Mouse (Mus musculus) left cerebral cortex, postnatal 10 days (tissue): ENCODE data around the gene Gdf15. TPM values are rescaled to one million over a fixed set of nuclear protein-coding genes. Genes with fewer than 3 reads are reported as not detected.
A peak's percentile ranks its signal among the peaks of the same experiment; 100 is the strongest.

Experiments used
- DNase-seq, 2 experiments: peaks; one replicate each; pipeline ENCODE4 v3.0.0; 2021 to 2022; ENCODE audit warnings: low spot score in 2 of 2, mixed read lengths in 1 of 2; ENCODE audit errors: extremely low spot score in 1 of 2
- intact Hi-C: fragments of 180-260 bp; cut with DNase I; formaldehyde crosslinking; loops from one replicate; pipeline ENCODE4 v1.15.1; 2025
- total RNA-seq, 2 experiments: library from RNA; stranded (reverse); gene quantifications; 2 replicates each; pipeline ENCODE4 v1.2.3; 2021

Gene Gdf15
- total RNA-seq, 2 experiments from 2014 or later, result not detected

DNA sequence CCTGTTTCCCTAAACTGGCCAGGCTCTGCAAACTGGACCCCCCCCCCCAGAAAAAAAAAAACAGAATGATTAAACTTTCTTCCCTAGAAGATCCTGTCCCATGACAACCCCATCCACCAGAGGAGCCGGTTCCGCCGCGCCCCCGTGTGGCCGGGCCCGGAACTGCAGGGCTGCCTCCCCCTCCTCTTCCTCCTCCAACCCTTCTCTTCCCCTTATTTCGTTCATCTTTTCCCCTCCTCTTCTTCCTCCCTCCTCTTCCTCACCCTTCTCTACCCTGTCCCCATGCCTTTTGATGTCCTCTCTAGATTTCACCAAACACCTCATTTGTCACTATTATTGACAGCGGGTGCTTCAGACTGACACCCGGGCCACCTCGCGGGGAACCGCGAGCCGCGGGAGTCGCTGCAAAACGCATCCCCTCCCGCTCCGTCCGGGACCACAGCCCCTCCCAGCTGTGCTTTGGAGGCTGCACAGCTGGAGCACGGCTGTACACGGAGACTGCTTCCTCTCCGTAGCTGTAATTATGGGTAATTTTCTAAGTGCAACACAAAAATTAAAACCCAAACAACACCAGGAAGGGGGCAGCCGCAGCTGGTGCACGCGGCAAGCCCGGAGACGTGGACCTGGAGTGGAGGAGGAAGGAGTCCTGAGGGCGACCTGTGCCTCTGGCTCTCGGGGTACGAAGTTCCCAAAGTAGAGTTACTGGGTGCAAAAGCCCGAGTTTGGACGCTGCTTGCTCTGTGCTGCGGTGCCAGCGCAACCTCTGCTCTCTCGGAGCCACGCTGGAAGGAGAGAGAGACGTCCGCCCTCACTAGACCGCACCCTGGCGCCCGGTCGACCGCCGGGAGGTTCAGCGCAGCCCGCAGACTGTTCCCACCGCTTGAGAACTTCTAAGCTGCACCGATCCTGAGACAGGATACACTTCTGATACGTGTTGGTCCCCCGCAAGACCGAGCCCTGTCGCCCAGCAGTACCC lies 21.2 kb downstream of the Gdf15 start:
- peak; percentile 62 to 88 for DNase-seq
- intact Hi-C loops, result no loop called here

DNA sequence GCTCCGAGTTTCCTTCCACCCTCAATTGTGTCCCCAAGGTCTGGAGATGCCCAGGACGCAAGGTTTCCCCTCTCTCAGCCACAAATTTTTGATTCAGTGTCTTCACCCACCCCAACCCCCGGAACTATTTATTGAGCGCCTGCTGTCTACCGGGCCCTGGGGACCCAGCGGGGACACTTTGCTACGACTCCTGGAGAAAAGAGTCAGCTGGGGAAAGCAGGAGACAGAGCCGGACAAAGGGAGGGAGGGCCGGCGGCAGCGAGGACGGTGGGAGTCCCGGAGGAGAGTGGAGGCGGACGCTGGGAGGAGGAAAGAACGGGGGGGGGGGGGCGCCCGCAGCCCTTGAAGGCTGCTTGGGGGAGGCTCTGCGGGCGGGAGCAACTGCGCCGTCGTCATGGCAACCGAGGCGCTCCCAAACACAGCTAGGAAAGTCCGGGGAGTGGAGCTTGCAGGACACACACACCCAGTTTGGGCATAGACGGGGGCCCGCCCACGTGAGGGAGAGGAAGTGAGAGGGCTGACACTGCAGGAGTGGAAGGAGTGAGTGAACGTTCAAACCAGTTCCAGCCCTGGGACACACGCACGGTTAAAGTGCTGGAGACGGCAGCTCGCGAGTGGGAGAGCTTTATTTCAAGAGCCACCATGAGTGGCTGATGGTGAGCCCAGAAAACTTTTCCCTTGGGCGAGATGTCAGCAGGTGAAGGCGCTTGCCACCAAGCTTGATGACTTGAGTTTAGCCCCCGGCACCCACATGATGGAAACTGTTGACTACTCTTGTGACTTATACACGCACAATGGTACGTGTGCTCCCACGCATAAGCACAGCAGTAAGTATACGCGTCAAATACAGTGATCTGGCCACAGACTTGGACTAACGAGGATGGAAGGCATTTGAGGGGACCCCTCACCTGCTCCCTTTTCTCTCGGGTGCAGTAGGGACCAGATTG lies 22.1 kb downstream of the Gdf15 start:
- DNase-seq, result peak; percentile 86 to 97
- intact Hi-C loops, result no loop called here

- DNase-seq, result peak; percentile 54 to 97
- intact Hi-C loops, result no loop called here
These were observed 22.8 kb downstream of the Gdf15 start for GRCm38 (mm10) chr8:70609368-70609848.

GRCm38 (mm10) chr8:70608749-70609367 lies 23.4 kb downstream of the Gdf15 start, which contains the start of gene Ssbp4:
Gene Ssbp4, minus strand, starts transcription at chr8:70608872.
- no peak for DNase-seq
- intact Hi-C loops, result no loop called here

DNA sequence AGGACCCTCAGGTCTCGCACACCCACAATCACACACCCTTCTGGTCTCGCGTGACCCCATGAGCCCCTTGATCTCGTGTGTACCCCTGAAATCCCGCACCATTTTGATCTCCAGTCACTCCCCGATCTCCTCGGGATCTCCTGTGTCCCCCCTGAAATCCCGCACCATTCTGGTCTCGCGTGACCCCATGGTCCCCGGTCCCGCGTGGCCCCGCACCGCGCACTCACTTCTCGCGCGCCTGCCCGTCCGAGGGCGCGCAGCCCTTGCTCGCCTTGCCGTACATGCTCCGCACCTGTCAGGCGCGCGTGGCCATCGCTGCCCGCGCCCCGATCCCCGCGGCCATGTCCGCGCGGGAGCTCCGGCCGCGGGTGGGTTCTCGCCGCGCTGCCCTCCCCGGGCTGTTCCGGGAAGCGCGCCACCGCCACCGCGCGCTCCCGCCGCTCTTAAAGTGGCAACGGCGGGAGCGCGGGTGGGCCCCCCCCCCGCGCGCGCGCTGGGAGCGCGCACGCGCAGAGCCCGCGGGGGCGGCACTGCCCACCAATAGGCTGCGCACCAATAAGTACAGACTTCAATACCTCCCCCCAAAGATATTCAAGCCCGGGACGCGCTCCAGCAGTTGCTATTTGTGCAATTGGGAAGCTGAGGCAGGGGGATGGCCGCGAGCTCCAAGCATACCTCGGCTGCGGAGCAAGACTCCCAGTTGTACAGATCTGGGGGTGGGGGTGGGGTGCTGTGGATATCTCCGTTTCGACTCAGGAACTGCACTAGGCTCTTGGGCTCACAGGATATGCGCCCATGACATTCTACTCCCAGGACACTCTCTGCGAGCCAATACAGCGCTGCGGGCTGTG lies 24.1 kb downstream of the Gdf15 start:
- peak in 1 of 2 experiments; percentile 83 for DNase-seq
- intact Hi-C loops, result no loop called here

GRCm38 (mm10) chr8:70607603-70607897 lies 24.7 kb downstream of the Gdf15 start:
- intact Hi-C loops, result no loop called here
- DNase-seq, result no peak

- intact Hi-C loops, result no loop called here
- DNase-seq, result no peak
These were observed 25.3 kb downstream of the Gdf15 start for GRCm38 (mm10) chr8:70606780-70607602.

- intact Hi-C loops, result no loop called here
- DNase-seq, result no peak
These were observed 26.1 kb downstream of the Gdf15 start for GRCm38 (mm10) chr8:70605871-70606779.

DNA sequence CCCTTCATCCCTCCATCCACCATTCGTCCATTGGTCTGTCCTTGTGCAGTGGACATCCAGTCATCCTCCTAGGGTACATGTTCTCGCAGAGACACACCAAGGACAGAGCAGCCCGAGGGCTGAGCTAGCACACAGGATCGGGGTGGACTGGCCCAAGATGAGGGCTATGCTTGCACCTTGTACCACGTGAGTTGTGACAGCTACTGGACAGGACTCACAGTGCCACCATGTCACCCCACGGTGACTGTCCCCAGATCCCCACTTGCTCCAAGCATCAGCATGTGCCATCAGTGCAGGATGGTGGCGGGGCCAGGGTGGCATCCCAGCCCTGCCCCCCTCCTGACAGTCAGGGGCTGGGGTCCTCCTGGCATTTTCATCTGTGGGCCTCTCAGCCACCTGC lies 27.7 kb downstream of the Gdf15 start:
- intact Hi-C loops, result no loop called here
- DNase-seq, result no peak

DNA sequence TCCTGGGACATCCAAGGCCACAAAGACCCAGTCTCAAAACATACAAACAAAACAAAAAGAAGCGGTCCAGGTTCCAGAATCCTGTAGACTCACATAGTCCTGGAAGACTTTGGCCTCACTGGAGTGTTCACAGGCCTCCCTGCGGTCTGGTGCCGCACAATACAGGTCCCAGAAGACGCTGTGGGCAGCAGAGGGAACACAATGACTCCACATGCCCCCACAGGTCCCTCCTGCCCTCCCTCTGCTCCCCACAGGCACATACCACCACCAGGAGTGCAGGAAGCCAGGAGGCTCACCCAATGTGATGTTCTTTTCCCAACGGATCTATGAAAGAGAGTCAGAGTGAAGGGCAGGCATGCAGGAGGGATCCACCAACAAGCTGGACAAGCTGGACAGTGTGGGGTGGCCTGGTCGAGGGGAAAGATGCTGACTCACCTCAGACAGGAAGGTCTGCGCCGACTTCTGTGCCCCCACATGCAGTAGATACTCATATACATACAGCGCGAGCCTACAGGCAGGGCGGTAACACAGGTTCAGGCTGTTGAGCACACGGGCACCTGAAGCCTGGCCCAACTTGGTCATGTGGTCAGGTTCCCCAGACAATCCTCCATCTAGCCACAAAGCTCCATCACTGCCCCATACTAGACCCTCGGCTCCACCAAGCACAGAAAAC lies 30.0 kb downstream of the Gdf15 start:
- intact Hi-C loops, result no loop called here
- no peak for DNase-seq

GRCm38 (mm10) chr8:70601271-70601649 lies 31.0 kb downstream of the Gdf15 start:
- peak; percentile 82 to 95 for DNase-seq
- intact Hi-C loops, result no loop called here

- intact Hi-C loops, result no loop called here
- peak in 1 of 2 experiments; percentile 86 for DNase-seq
These were observed 31.6 kb downstream of the Gdf15 start for GRCm38 (mm10) chr8:70600473-70601270.

DNA sequence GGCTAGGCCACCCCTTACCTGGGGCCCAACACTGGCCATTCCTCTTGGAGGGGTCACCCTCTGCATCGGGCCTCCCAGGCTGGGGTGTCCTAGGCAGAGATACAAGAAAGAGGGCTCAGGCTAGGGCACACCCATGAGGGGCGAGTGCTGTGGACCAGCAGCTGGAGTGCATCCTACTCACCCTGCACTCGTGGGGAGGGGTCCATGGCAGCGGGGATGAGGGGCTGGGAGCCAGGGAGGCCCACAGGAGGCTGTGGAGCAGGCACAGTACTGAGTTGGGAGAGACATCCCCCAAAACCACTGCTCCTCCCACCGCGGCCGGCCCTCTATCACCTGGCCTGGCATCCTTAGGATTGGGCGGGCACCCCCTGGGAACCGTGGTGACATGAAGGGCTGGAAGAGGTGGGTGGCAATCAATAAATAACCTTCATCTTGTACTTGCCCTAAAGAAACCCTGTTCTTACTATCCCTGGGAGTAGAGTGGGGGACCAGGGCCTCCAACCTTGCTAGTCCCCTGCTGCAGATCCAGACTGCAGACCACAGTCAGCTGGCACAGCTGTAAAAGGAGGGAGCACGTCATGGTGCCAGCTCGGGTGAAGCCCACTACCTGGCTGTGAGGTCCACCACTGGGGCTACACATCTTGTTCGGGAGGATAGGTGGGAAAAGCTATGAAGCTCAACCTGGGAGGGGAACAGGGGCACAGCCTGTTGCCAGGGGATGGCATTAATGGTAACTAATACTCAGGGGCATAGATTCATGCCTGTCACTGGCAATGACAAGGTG lies 32.6 kb downstream of the Gdf15 start:
- no peak for DNase-seq
- intact Hi-C loops, result no loop called here

DNA sequence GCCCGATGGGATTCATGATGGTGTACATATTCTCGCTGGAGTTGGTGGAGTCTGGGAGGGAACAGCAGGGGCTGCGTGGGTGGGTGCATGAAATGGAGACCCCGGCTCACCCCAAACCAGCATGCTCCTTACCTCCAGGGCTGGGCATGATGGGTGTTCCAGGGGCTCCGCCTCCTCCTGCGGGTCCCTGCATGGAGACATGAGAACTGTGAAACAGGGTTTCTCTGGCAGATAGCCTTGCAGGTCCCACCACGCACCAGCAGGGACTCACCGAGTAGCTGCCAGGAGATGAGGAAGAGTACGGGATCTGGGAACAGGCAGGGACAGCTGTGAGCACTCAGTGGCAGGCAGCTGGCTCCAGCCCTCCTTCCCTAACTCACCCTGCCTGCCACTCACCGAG lies 33.5 kb downstream of the Gdf15 start:
- intact Hi-C loops, result no loop called here
- DNase-seq, result peak in 1 of 2 experiments; percentile 41
